Mouse (Mus musculus) neural tube, embryonic 12.5 days (tissue): ENCODE results near the gene Cul4a. TPM values are rescaled to one million over a fixed set of nuclear protein-coding genes. Genes with fewer than 3 reads are reported as not detected.

Source experiments
- ATAC-seq: fragments of 200-750 bp; cut with Nextera tagmentation; 2 replicates; pipeline ENCODE4 v1.8.0; 2017; ENCODE audit warnings: low read depth, mild to moderate bottlenecking, moderate TSS enrichment, moderate library complexity; ENCODE audit not compliant: low FRiP score
- H3K27ac ChIP-seq: fragments of 300-500 bp; sonication (generic); 2 replicates; pipeline ENCODE4 v1.5.1; 2016
- H3K27me3 ChIP-seq: fragments of 300-500 bp; sonication (generic); replicated peaks from 2 replicates; pipeline ENCODE4 v1.6.1; 2016; ENCODE audit warnings: mild to moderate bottlenecking
- H3K36me3 ChIP-seq: fragments of 300-500 bp; sonication (generic); 2 replicates; pipeline ENCODE4 v1.6.1; 2016; ENCODE audit warnings: mild to moderate bottlenecking
- H3K4me1 ChIP-seq: fragments of 300-500 bp; sonication (generic); 2 replicates; pipeline ENCODE4 v1.6.1; 2016
- H3K4me2 ChIP-seq: fragments of 300-500 bp; sonication (generic); replicated peaks from 2 replicates; pipeline ENCODE4 v1.6.1; 2016; ENCODE audit warnings: mild to moderate bottlenecking
- H3K4me3 ChIP-seq: fragments of 300-500 bp; sonication (generic); 2 replicates; pipeline ENCODE4 v1.5.1; 2016
- H3K9ac ChIP-seq: fragments of 300-500 bp; sonication (generic); 2 replicates; pipeline ENCODE4 v1.6.1; 2016; ENCODE audit warnings: mild to moderate bottlenecking
- H3K9me3 ChIP-seq: fragments of 300-500 bp; sonication (generic); 2 replicates; pipeline ENCODE4 v1.6.1; 2016; ENCODE audit warnings: mild to moderate bottlenecking
- WGBS: fragments of 180-500 bp; shearing (Covaris S2); methylation state at CpG from one replicate; pipeline ENCODE4 v1.1.7; 2016; 5-methylcytosine and 5-hydroxymethylcytosine counted together
- polyA plus RNA-seq: library from polyadenylated mRNA; unstranded; fragments of >200 nt; fragmentation: Nextera tagmentation; extraction: Ambion mirVana; gene quantifications from 2 replicates; pipeline ENCODE4 v1.2.1, GENCODE M21; 2016

The Cul4a gene
- polyA plus RNA-seq, 1 experiment from 2014 or later, result 84.7 TPM

DNA sequence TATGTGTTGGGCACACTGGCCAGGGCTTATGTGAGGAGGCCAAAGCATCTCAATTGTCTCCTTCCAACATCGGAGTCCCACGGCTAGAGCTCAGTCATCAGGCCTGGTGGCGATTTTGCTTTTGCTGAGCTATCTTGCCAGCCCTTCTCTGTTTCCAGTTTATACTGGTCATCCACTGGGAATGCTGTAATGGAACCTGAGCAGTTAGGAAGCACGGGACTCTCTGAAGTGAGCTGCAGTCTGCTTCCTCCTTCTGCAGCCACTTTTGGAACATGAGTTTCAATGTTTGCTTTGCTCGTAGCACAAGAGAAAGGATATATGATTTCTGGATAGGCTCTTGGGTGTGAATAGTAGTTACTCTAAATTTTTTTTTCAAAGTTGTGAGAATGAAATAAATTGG is 58.9 kb downstream of the Cul4a start:
- H3K36me3 ChIP-seq, result peaks cover 28% of the 10 kb centered on the region
- H3K9ac ChIP-seq, result no peak overlapping the region

DNA sequence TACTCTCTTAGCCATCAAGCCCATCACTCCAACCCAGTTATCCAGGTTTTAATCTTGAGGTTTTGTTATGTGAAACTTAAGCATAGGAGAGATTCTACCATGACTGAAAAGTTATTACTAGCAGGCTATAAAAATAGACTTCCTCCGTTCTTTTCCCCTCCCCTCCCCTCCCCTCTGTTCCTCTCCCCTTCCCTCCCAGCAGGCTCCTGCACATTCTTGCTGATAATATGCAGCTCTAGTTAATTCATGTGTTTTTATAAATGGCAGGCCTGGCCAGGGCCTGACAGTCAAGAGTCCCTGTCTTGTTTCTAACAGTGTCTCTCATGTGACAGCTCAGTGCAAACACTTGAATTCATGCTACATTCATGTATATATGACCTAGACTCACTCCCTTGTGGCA is 65.1 kb downstream of the Cul4a start:
- no peaks in the 10 kb centered on the region for H3K27me3 ChIP-seq

More for the DNA sequence above, 58.9 kb downstream of the Cul4a start:
- Histone ChIP-seq H3K4me2 (no peak overlapping the region), H3K4me3 (no peak overlapping the region), H3K27me3 (no peaks in the 10 kb centered on the region), H3K27ac (no peak overlapping the region), H3K4me1 (peaks cover 17% of the 10 kb centered on the region), H3K9me3 (no peaks in the 10 kb centered on the region)
- no peak for ATAC-seq
- 96% methylated on average over 5 of the region's 5 CpGs for WGBS

GRCm38 (mm10) chr8:13174305-13174704 is 68.9 kb downstream of the Cul4a start:
- no peaks in the 10 kb centered on the region for H3K4me1 ChIP-seq
- no peak overlapping the region for H3K9ac ChIP-seq
- H3K36me3 ChIP-seq, result peaks cover 88% of the 10 kb centered on the region
- no peaks in the 10 kb centered on the region for H3K27me3 ChIP-seq
- H3K27ac ChIP-seq, result no peak overlapping the region
- 80% methylated on average over 4 of the region's 4 CpGs for WGBS
- ATAC-seq, result no peak
- H3K4me3 ChIP-seq, result no peak overlapping the region
- H3K4me2 ChIP-seq, result no peak overlapping the region
- no peaks in the 10 kb centered on the region for H3K9me3 ChIP-seq

More for the DNA sequence above, 65.1 kb downstream of the Cul4a start:
- no peaks in the 10 kb centered on the region for H3K4me1 ChIP-seq
- H3K4me3 ChIP-seq, result no peak overlapping the region
- H3K36me3 ChIP-seq, result peaks cover 89% of the 10 kb centered on the region
- H3K4me2 ChIP-seq, result no peak overlapping the region
- WGBS, result 81% methylated on average over 1 of the region's 1 CpGs
- no peaks in the 10 kb centered on the region for H3K9me3 ChIP-seq
- no peak for ATAC-seq
- no peak overlapping the region for H3K27ac ChIP-seq
- H3K9ac ChIP-seq, result no peak overlapping the region

GRCm38 (mm10) chr8:13174811-13175210 is 69.4 kb downstream of the Cul4a start:
- Histone ChIP-seq H3K27ac (no peak overlapping the region), H3K27me3 (no peaks in the 10 kb centered on the region), H3K9me3 (no peaks in the 10 kb centered on the region), H3K9ac (no peak overlapping the region), H3K4me3 (no peak overlapping the region), H3K36me3 (peaks cover 83% of the 10 kb centered on the region), H3K4me2 (no peak overlapping the region), H3K4me1 (no peaks in the 10 kb centered on the region)
- 94% methylated on average over 4 of the region's 4 CpGs for WGBS
- ATAC-seq, result no peak

DNA sequence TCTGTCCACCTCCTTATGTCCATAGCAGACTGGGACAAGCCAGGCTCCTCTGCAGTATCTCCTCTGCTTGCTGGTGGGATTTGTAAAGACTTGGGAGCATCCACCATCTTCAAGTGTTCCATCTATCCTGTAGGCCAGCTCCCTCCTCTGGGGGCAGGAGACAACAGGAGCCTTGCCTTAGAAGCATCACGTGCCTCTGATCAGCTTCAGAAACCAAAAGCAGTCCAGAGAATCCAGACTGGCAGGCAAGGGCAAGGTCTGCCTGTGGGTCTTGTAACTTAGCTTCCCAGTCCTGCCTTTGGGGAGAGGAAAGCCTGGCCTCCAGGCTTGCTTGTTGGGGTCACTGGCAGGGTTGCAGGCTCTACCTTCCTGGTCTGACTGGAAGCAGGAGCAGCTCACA is 70.2 kb downstream of the Cul4a start:
- H3K27ac ChIP-seq, result no peak overlapping the region
- H3K4me3 ChIP-seq, result no peak overlapping the region
- H3K9ac ChIP-seq, result no peak overlapping the region
- WGBS, result 80% methylated on average over 1 of the region's 1 CpGs
- H3K36me3 ChIP-seq, result peaks cover 75% of the 10 kb centered on the region
- H3K4me1 ChIP-seq, result no peaks in the 10 kb centered on the region
- no peak overlapping the region for H3K4me2 ChIP-seq
- ATAC-seq, result no peak
- no peaks in the 10 kb centered on the region for H3K9me3 ChIP-seq
- no peaks in the 10 kb centered on the region for H3K27me3 ChIP-seq

- H3K4me2 ChIP-seq, result no peak overlapping the region
- no peaks in the 10 kb centered on the region for H3K9me3 ChIP-seq
- peaks cover 58% of the 10 kb centered on the region for H3K36me3 ChIP-seq
- H3K4me3 ChIP-seq, result no peak overlapping the region
- 95% methylated on average over 7 of the region's 7 CpGs for whole genome bisulfite sequencing
- H3K4me1 ChIP-seq, result no peaks in the 10 kb centered on the region
- H3K27me3 ChIP-seq, result no peaks in the 10 kb centered on the region
- H3K27ac ChIP-seq, result no peak overlapping the region
- no peak overlapping the region for H3K9ac ChIP-seq
- no peak for ATAC-seq
These were observed 71.9 kb downstream of the Cul4a start for GRCm38 (mm10) chr8:13177173-13177852.

GRCm38 (mm10) chr8:13178137-13178536 is 72.7 kb downstream of the Cul4a start:
- Histone ChIP-seq H3K9me3 (no peaks in the 10 kb centered on the region), H3K4me3 (no peak overlapping the region), H3K36me3 (peaks cover 50% of the 10 kb centered on the region), H3K4me2 (no peak overlapping the region), H3K27ac (no peak overlapping the region), H3K9ac (no peak overlapping the region), H3K27me3 (no peaks in the 10 kb centered on the region), H3K4me1 (no peaks in the 10 kb centered on the region)
- ATAC-seq, result no peak
- WGBS, result 93% methylated on average over 5 of the region's 5 CpGs

DNA sequence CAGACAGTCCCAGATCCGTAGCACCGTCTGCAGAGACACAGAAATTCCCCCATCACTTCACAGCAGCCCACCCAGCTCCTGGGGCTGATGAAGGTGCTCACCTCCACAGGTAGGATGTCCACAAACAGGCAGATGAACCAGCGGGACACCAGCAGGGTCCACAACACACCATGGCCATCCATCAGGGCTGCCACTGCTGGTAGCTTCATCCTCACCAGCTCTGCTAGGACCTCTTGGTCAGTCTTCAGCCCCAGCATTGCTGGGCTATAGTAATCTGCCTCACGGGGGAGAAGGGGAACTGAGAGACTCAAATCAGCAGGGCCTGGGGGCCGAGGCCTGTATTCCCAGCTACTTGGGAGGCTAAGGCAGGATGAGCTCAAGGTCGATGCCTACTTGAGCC is 74.1 kb downstream of the Cul4a start:
- no peaks in the 10 kb centered on the region for H3K27me3 ChIP-seq
- H3K36me3 ChIP-seq, result peaks cover 37% of the 10 kb centered on the region
- H3K4me1 ChIP-seq, result no peaks in the 10 kb centered on the region
- H3K9me3 ChIP-seq, result no peaks in the 10 kb centered on the region
- H3K4me3 ChIP-seq, result no peak overlapping the region
- no peak overlapping the region for H3K27ac ChIP-seq
- H3K4me2 ChIP-seq, result no peak overlapping the region
- H3K9ac ChIP-seq, result no peak overlapping the region
- no peak for ATAC-seq
- 83% methylated on average over 6 of the region's 6 CpGs for WGBS

DNA sequence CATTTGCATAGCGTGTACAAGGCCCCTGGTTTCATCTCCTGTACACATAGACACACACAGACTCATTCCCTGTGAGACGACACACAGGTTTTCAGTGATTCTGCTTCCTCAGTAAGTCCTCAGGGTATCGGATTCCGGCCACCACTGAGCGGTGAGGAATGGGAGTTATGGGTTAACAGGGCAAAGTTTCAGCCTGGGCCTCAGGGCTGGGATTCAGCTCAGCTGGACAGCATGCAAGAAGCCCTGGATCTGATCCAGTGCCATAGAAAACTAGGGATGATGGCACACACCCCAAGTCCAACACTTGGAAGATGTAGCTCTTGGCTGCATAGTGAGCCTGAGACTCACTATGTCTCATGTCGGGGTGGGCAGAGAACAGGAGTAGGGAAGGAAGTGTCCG is 74.5 kb downstream of the Cul4a start:
- H3K4me1 ChIP-seq, result no peaks in the 10 kb centered on the region
- H3K4me3 ChIP-seq, result no peak overlapping the region
- no peak overlapping the region for H3K27ac ChIP-seq
- WGBS, result 88% methylated on average over 7 of the region's 7 CpGs
- H3K9ac ChIP-seq, result no peak overlapping the region
- H3K9me3 ChIP-seq, result no peaks in the 10 kb centered on the region
- no peak overlapping the region for H3K4me2 ChIP-seq
- H3K36me3 ChIP-seq, result peaks cover 33% of the 10 kb centered on the region
- ATAC-seq, result no peak
- no peaks in the 10 kb centered on the region for H3K27me3 ChIP-seq

DNA sequence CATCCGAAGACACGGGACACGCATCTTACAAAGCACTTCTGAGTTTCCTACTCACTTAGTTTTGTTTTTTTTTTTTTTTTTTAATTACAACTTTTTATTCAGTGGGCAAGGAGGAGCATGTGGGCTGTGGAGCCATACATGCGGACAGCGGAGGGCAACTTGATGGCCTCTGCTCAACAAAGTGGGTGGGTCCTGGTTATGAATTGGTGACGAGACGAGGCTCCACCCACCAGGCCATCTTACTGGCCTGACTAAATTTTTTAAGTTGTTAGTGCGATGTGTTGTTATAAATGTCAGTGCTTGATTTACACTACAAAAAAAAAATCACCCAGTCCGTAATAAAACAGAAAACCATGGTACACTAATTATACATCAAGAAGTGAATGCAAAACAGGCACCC is 75.0 kb downstream of the Cul4a start:
- Histone ChIP-seq H3K4me2 (no peak overlapping the region), H3K27me3 (no peaks in the 10 kb centered on the region), H3K4me1 (no peaks in the 10 kb centered on the region), H3K9me3 (no peaks in the 10 kb centered on the region), H3K27ac (no peak overlapping the region), H3K4me3 (no peak overlapping the region), H3K9ac (no peak overlapping the region), H3K36me3 (peaks cover 28% of the 10 kb centered on the region)
- ATAC-seq, result no peak
- 87% methylated on average over 9 of the region's 9 CpGs for WGBS

DNA sequence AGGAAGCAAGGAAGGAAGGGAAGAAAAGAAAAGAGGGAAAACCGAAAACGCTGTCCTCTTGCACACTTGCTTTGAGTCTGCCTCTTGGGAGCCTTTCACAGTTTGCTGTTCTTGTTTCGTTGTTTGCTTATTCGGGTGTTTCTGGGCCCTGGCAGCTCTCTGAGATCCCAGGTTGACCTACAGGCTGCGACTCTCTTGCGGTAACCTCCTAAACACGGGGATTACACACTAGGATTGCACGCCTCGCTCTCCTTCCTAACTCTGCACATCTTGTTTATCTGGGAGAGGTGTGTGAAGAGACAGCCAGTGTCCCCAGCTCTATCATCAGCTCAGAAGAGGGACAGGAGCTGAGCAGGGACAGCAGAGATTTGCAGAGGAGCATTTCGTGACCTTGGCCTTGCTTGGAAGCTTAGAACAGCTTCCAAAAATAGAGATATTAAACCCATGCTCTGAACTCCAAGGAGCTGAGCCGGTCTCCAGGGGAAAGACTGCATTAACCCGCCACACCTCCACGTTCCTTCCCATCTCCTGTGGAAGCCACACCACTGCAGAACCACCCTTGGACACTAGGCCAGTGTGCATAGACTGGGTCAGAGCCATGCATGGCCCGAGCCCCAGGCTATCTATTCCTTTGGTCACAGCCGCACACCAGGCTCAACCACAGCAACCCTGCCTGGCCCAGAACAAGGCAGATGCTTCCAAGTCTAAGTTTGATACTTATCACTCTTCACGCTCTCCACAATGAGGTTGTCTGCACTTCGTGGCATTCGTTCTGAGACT is 75.7 kb downstream of the Cul4a start:
- Histone ChIP-seq H3K9me3 (no peaks in the 10 kb centered on the region), H3K4me3 (no peak overlapping the region), H3K9ac (no peak overlapping the region), H3K36me3 (peaks cover 21% of the 10 kb centered on the region), H3K27ac (no peak overlapping the region), H3K4me2 (no peak overlapping the region), H3K27me3 (no peaks in the 10 kb centered on the region), H3K4me1 (no peaks in the 10 kb centered on the region)
- no peak for ATAC-seq
- 86% methylated on average over 18 of the region's 18 CpGs for WGBS

DNA sequence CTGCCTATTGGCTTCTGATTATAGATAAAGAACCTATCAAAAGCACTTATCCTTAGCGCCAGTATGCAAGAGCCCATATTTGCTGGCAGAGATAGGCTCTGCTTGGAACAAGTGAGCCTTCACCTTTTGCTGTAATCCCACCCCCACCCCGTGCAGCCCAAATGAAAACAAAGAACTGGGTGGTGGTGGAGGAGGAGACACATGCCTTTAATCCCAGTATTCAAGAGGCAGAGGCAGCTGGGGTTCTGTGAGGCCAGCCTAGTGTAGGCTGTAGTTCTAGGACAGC is 76.2 kb downstream of the Cul4a start:
- Histone ChIP-seq H3K9me3 (no peaks in the 10 kb centered on the region), H3K27me3 (no peaks in the 10 kb centered on the region), H3K27ac (no peak overlapping the region), H3K4me2 (no peak overlapping the region), H3K36me3 (peaks cover 16% of the 10 kb centered on the region), H3K4me1 (no peaks in the 10 kb centered on the region), H3K9ac (no peak overlapping the region), H3K4me3 (no peak overlapping the region)
- no peak for ATAC-seq
- WGBS, result 61% methylated on average over 2 of the region's 2 CpGs

GRCm38 (mm10) chr8:13186819-13187218 is 81.4 kb downstream of the Cul4a start:
- H3K4me3 ChIP-seq, result no peak overlapping the region
- 85% methylated on average over 8 of the region's 8 CpGs for WGBS
- H3K4me1 ChIP-seq, result no peaks in the 10 kb centered on the region
- no peaks in the 10 kb centered on the region for H3K9me3 ChIP-seq
- H3K36me3 ChIP-seq, result no peaks in the 10 kb centered on the region; the same call in 1 of the 2 replicates
- H3K27ac ChIP-seq, result no peak overlapping the region
- H3K4me2 ChIP-seq, result no peak overlapping the region
- H3K9ac ChIP-seq, result no peak overlapping the region
- no peak for ATAC-seq
- H3K27me3 ChIP-seq, result no peaks in the 10 kb centered on the region
